Mouse (Mus musculus): ENCODE measurements around the gene Catsper4.
A peak's percentile ranks its signal among the peaks of the same experiment; 100 is the strongest.
"Not testable (repeated sequence)": the region's sequence is repeated elsewhere in the genome, so short reads cannot be mapped to it uniquely, and the experiment has no call there.

Gene Catsper4

DNA sequence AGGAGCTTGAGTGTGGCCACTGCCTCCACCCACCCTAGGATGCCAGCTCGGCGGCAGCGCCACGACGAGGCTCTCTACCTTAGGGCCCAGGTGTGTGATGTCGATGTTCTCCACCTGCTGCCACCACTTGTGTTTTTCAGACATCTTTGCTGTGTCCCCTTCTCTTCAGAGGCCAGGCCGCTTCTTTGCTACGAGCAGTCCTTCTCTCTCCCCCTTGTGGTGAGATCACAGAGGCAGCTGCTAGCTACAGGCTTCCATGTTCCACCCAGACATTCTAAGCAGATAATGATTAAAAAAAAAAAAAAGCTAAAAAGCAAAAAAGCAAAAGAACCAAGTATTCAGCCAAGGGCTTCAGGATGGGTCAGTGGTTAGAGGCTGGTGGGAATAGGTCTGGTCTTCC is at the start of gene Catsper4:
Gene Catsper4 (minus strand): TSS at position 190 of the 400 bp plus-strand sequence.
- no peak for DNase-seq

- DNase-seq, result peak; percentile 38 to 54
Observed at GRCm38 (mm10) chr4:134273417-134274345, 46.5 kb upstream of the Catsper4 start.

GRCm38 (mm10) chr4:134272731-134273416 is 45.7 kb upstream of the Catsper4 start:
- no peak for DNase-seq

DNA sequence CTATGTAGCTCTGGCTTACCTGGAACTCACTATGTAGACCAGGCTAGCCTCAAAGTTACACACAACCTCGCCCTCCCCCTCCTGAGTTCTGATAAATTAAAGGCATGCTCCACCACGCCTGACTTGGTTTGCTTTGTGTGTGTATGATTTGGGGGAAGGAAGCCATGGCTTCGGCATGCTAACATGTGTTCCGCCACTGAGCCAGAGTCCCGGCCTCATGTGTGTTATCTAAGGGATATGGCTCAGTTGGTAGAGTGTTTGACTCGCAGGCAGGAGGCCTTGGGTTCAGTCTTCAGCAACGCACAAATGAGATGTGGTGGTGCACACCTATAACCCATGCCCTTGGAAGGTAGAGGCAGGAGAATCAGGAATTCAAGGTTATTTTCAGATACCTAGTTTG is 44.8 kb upstream of the Catsper4 start:
- DNase-seq, result no peak

DNA sequence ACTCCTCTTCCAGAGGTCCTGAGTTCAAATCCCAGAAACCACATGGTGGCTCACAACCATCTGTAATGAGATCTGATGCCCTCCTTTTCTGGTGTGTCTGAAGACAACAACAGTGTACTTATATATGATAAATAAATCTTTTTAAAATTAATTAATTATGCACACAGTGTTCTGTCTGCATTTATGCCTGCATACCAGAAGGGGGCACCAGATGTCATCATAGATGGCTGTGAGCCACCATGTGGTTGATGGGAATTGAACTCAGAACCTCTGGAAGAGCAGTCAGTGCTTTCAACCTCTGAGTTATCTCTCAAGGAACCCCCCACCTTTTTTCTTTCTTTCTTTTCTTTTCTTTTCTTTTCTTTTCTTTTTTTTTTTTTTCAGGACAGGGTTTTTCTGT is 42.4 kb upstream of the Catsper4 start:
- not testable (repeated sequence) for DNase-seq

DNA sequence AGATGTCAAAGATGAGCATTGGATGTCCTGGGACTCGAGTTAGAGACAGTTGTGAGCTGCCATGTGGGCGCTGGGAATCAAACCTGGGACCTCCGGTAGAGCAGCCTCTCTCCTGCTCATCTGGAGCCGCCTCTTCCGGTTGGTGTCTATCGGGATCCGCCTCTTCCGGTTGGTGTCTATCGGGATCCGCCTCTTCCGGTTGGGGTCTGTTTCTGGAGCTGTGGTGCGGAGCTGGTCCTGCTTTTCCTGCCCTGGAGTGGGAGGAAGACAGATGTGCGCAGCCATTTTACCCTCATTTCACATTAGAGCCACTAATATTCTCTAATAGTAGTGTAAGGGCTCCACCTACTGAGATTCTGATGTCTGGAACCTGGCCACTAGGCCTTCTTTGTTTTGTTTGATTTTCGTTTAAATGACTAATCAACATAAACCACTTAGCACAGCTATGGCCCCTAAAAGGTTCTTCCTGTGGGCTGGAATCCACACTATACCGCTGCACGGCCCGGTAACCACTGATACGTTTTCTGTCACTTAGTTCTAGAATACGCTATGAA is 41.0 kb upstream of the Catsper4 start:
- DNase-seq, result no peak

DNA sequence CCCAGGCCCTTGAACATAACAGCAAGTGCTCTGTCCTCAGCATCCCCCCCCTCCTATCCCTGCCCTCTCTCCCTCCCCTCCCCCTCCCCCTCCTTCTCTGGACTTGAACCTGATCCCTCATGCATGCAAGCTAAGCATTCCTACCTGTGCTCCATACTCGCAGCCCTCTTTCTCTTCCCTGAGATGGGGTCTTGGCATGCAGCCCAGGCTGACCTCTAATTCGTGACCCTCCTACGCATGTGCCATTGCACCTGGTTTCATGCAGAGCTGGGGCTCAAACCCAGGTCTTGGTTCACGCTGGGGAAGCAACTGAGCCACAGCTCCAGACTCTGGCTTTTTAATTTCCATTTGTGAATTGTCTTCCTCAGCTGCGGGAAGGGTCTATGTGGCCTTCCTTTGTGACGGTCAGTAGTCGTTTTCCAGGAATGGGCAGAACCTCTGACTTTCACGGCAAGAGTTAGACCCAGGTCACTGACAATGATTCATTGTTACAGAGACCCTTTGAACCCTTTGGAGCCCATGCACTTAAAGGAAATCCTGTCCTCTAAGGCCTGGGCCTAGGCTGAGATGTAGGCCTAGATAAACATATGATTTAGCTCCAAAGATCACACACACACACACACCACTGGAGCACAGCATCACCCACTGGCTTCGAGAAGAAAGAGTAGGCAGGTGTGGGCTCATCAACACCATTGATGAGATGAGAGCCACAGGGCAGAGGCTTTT is 38.8 kb upstream of the Catsper4 start:
- DNase-seq, result no peak

DNA sequence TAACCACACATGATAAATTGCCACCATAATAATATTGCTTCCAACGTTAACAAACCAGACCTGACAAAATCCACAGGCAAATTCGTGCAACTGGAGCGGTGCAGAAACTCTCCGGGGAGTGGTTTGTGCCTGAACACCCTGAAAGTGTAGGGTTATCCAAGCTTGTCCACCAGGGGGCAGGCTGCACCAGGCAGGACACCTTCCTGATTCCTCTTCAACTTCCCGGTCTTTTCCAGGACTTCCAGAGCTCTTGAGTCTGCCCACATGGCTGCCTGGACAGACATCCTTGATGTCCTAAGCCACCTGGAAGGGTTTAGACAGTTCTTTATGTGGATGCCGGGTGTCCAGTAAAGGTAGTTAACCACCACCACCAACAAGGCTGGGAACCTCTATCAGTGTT is 36.0 kb upstream of the Catsper4 start:
- peak; percentile 48 to 71 for DNase-seq

DNA sequence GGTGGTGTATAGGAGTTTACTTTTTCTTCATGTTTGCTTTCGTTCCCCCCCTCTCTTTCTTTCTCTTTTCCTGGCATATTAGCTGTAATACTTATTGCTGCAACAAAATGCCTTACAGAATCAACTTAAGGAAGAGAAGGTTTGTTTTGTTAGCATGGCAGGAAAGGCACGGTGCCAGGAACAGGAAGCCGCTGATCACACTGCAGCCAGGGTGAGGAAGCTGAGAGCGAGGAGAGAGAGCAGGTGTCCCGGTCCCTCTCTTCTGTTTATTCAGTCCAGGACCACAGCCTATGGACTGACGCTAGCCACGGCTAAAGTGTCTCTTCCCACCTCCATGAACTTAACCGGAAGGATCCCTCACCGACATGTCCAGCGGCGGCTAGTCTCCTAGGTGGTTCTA is 31.2 kb upstream of the Catsper4 start:
- DNase-seq, result peak; percentile 34 to 46

DNA sequence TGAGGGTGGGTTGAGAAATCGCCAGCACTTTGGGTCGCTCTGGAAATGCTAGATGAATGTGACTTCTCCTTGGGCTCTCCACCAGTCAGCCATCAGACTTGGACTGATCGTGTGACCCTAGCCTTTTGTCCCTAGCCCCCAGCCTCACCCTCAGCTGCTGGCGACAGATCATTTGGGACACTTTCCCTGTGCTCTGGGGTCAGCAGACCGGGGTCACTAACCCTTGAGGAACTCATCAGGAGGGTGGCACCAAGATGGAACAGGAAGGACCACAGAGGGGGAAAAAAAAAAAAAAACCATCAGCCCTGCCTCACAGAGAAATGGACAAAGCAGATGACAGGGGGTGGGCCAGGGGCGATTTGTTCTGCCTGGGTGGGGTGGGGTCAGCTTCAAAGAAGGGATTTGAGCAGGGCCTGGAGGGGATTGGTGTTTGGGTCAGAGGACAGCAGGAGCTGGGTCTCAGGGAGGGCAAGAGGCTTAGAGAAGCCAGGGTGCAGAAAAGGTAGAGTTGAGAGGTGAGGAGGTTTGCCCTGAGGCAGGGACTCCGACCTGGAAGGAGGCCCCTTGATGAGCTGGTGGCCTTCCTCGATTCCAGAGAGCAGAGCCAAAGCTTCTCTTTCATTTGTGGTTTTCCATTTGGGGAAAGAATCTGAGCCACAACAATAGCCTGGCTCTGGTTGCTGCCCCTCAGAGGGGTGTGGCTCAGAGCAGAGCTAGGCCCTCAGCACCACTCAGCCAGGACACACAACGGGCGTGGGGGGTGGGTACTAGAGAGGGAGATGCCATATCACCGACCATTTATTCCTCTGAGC is 30.2 kb upstream of the Catsper4 start:
- DNase-seq, result no peak

DNA sequence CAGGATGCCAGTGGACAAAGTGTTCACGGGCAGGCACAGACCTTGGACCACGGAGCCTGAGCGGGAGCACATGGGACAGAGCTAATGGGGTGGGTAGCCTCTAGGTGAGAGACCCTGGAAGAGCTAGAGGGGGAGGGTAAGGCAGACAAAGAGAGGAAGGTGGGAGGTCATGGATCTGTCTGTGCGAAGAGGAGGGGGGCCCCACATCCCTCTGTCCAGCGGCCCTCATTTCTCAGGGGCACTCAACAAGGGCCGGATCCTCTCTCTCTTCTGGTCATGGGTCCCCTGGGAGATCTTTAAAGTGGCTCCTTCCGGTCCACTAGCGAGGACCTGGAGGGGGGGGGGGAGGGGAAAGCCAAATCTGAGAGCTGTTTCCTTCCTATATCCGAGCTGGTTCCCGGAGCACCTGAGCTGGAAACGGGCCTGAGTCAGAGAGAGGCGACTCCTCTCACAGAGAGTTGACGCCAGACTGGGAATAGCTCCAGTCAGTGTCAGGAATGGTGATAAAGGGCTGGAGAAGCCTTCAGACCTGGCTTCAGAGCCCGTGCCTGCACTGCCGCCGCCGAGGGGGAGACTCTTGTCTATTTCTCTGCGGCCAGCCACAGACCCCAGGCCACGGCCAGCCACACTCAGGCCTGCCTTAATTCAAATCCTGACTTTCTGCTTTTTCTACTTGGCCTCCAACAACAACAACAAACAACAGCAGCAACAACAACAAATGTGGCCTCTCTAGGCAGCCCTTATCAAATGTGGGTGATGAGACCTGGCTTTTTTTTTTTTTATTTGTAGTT is 29.4 kb upstream of the Catsper4 start:
- DNase-seq, result no peak

GRCm38 (mm10) chr4:134255854-134256253 is 28.7 kb upstream of the Catsper4 start:
- DNase-seq, result no peak

DNA sequence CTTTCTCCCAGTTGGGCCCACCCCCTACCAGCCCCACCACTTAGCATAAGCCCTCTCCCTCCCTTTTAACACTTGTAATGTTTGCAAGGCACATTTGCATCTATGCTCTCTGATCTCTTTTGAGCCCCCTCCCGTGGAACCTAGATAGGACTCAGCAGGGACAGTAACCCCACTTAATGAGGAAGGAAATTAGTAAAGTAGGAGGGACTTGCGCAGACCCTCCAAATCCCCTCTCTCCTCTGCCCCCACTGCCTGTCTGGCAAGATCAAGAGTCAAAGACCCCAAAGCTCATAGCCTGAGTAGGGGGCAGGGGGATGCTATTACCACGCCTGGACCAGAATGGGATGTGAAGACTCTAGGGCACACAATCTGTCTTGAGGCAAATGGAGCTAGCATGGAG is 27.7 kb upstream of the Catsper4 start:
- DNase-seq, result no peak

- peak in 1 of 2 experiments; percentile 27 for DNase-seq
Observed at GRCm38 (mm10) chr4:134253722-134254324, 26.6 kb upstream of the Catsper4 start, which contains the start of gene Grrp1. Grrp1 (minus strand) TSS chr4:134254106.

- no peak for DNase-seq
Observed at GRCm38 (mm10) chr4:134252911-134253721, 25.9 kb upstream of the Catsper4 start.

DNA sequence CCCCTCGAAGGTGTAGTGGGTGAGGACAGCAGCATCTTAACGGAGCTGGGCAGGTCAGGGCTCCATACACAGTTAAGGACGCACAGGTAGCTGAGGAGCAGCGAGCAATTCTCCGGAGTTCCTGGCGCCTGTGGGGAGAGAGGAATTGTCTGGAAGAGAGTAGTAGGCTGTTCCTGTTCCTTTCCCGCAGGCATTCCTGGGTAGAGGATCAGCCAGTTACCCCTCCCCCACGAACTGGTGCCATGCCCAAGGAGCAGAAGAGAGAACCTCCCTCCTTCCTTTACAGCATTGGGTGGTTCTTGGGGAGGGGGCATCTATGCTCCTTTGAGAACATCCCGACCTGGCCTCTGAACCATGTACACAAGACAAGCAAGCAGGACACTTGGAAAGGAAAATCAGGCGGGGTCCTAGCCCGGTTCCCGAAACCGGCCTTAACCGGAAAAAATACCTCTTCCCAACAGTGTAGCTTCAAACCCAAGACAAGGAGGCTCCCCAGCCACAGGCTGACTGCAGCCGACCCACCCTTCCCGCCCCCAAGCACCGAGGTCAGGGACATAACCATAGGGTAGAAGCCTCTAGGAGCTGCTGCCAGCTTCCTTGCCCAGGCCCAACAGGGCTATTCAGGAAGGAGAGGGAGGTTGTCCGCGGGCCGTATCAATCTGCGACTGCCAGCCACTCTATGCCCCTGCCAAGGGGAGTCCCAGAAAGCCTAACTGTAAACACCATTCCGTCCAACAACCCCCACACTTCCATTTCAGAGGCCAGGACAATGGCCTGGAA is 25.1 kb upstream of the Catsper4 start:
- DNase-seq, result peak; percentile 45 to 54

DNA sequence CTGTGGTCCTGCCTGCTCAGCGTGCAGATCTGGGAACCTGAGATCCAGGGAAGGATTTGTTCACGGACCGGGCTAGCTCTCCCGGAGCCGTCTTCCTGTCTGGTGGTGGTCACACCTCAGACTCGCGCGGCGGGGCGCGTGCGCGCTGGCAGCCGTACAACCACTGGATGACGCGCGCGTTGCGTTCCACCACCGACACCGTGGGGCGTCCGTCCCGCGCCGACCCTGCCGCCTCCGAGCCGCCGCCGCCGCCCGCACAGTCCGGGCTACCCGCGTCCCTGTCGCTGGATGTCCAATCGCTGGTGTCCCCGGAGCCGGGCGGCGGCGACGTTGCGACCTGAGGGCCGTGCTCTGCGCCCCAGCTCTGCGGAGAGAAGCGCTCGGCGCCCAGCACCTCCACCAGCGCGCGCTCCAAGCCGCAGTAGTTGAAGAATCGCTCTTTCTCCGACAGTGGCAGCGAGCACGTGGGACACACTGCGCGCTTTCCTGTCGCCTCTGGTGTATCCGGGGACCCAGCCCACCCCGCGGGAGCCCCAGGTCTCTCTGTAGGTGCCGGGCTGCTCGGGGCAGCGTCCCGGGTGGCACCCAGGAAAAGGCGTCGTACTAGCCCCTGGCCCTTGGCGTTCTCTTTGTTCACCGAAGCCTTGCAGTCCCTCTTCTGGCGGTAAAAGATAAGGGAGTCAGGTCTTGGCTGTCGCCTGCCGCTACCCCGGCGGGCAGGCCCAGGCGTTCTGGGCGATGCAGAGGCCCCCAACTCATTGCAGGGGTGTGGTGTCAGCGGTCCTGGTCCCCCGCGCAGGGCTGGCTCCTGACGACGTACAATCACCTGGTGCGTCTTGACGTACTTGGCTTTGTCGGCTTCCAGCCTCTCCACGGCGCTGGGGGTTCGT is 24.3 kb upstream of the Catsper4 start:
- DNase-seq, result peak in 1 of 2 experiments; percentile 30

GRCm38 (mm10) chr4:134250930-134251240 is 23.7 kb upstream of the Catsper4 start:
- no peak for DNase-seq

Measured in lung, adult 18-20 months (tissue).